Mouse (Mus musculus) liver, embryonic 14.5 days (tissue): Measurements from ENCODE around the gene Aagab. TPM values are rescaled to one million over a fixed set of nuclear protein-coding genes. Genes with fewer than 3 reads are reported as not detected.

Source experiments
- ATAC-seq: fragments of 200-750 bp; cut with Nextera tagmentation; 2 replicates; pipeline ENCODE4 v1.8.0; 2017; ENCODE audit warnings: moderate number of reproducible peaks, mild to moderate bottlenecking, moderate library complexity; ENCODE audit not compliant: insufficient read depth
- DNase-seq, 3 experiments: peaks; one replicate each; pipeline ENCODE4 v3.0.0-alpha.2; 2012 to 2013; ENCODE audit warnings: low read depth in 3 of 3, low spot score in 3 of 3
- H3K27ac ChIP-seq: fragments of 300-500 bp; sonication (generic); 2 replicates; pipeline ENCODE4 v1.5.1; 2014; ENCODE audit warnings: moderate library complexity, mild to moderate bottlenecking, control low read depth, inconsistent platforms
- H3K27me3 ChIP-seq: fragments of 300-500 bp; sonication (generic); 2 replicates; pipeline ENCODE4 v1.6.1; 2014; ENCODE audit warnings: mild to moderate bottlenecking, low read length, moderate library complexity; ENCODE audit not compliant: control insufficient read depth, insufficient read depth
- H3K36me3 ChIP-seq: fragments of 300-500 bp; sonication (generic); replicated peaks from 2 replicates; pipeline ENCODE4 v1.6.1; 2014; ENCODE audit warnings: low read depth; ENCODE audit not compliant: control insufficient read depth, insufficient read depth
- H3K4me1 ChIP-seq, 2 experiments: fragments of 200-500 bp in 1 of 2; fragments of 300-500 bp in 1 of 2; sonication (generic) in 1 of 2; replicated peaks; 2 replicates each; pipeline ENCODE4 v1.6.1; 2012 to 2014; ENCODE audit warnings: antibody characterized with exemption in 1 of 2, inconsistent platforms in 1 of 2, low read length in 1 of 2; ENCODE audit not compliant: control insufficient read depth in 2 of 2, insufficient read depth in 2 of 2
- H3K4me2 ChIP-seq: fragments of 300-500 bp; sonication (generic); 2 replicates; pipeline ENCODE4 v1.6.1; 2014; ENCODE audit warnings: low read depth, mild to moderate bottlenecking, control low read depth, moderate library complexity
- H3K4me3 ChIP-seq, 2 experiments: fragments of 200-500 bp in 1 of 2; fragments of 300-500 bp in 1 of 2; sonication (generic) in 1 of 2; 2 replicates each; pipeline ENCODE4 v1.5.1; 2012 to 2014; ENCODE audit warnings: low read depth in 2 of 2, low read length in 2 of 2, mild to moderate bottlenecking in 2 of 2, control low read depth in 1 of 2, inconsistent platforms in 1 of 2, moderate library complexity in 1 of 2; ENCODE audit not compliant: insufficient read depth in 1 of 2
- H3K9ac ChIP-seq: fragments of 300-500 bp; sonication (generic); replicated peaks from 2 replicates; pipeline ENCODE4 v1.6.1; 2014; ENCODE audit warnings: mild to moderate bottlenecking, control low read depth, moderate library complexity
- H3K9me3 ChIP-seq: fragments of 300-500 bp; sonication (generic); 2 replicates; pipeline ENCODE4 v1.6.1; 2016; ENCODE audit warnings: low read length, mixed read lengths; ENCODE audit not compliant: control insufficient read depth
- CTCF ChIP-seq: IDR thresholded peaks from 2 replicates; pipeline ENCODE4 v1.5.1; 2016; ENCODE audit warnings: antibody characterized with exemption, low read depth, control low read depth
- EP300 ChIP-seq: IDR thresholded peaks from 2 replicates; pipeline ENCODE4 v1.6.1; 2016; ENCODE audit warnings: antibody characterized with exemption, low read depth
- WGBS: fragments of 180-500 bp; shearing (Covaris S2); extraction: QIAGEN DNeasy Blood & Tissue Kit; methylation state at CpG from one replicate; pipeline ENCODE4 v1.1.7; 2014; ENCODE audit not compliant: insufficient replicate concordance; 5-methylcytosine and 5-hydroxymethylcytosine counted together
- polyA plus RNA-seq, 2 experiments: library from polyadenylated mRNA; depleted of rRNA in 1 of 2; stranded (reverse) in 1 of 2; unstranded in 1 of 2; fragments of >200 nt; fragmentation: Nextera tagmentation in 1 of 2; extraction: Ambion mirVana in 1 of 2; gene quantifications; 2 replicates each; pipeline versions ENCODE4 v1.2.1 to v1.2.3; 2012 to 2014

The Aagab gene
- polyA plus RNA-seq, 2 experiments: 6.9 to 15.0 TPM

- Histone ChIP-seq H3K27ac (no peak overlapping the region), H3K4me3 (no peak overlapping the region), H3K4me1 (no peaks in the 10 kb centered on the region), H3K4me2 (no peak overlapping the region), H3K9me3 (no peaks in the 10 kb centered on the region), H3K36me3 (no peaks in the 10 kb centered on the region), H3K27me3 (no peaks in the 10 kb centered on the region), H3K9ac (no peak overlapping the region)
- ATAC-seq (no peak), DNase-seq (no peak)
- 51% methylated on average over 8 of the region's 8 CpGs for WGBS
- no peak for TF ChIP-seq EP300
- TF ChIP-seq CTCF: no peak
Measured at GRCm38 (mm10) chr9:63561931-63562330, 40.5 kb upstream of the Aagab start.

- H3K4me2 ChIP-seq: no peak overlapping the region
Measured at GRCm38 (mm10) chr9:63563436-63563835, 39.0 kb upstream of the Aagab start.

GRCm38 (mm10) chr9:63568314-63568713, 34.1 kb upstream of the Aagab start:
- Histone ChIP-seq H3K27ac (no peak overlapping the region), H3K4me1 (no peaks in the 10 kb centered on the region), H3K36me3 (no peaks in the 10 kb centered on the region), H3K27me3 (no peaks in the 10 kb centered on the region), H3K4me2 (no peak overlapping the region), H3K9me3 (no peaks in the 10 kb centered on the region), H3K4me3 (no peak overlapping the region), H3K9ac (no peak overlapping the region)
- 66% methylated on average over 6 of the region's 6 CpGs for WGBS
- no peak for ATAC-seq
- TF ChIP-seq CTCF: no peak
- TF ChIP-seq EP300: no peak
- no peak for DNase-seq

More at GRCm38 (mm10) chr9:63563436-63563835, 39.0 kb upstream of the Aagab start:
- ATAC-seq (no peak), DNase-seq (no peak)
- H3K4me3 ChIP-seq: no peak overlapping the region
- H3K9ac ChIP-seq: no peak overlapping the region
- no peak overlapping the region for H3K27ac ChIP-seq
- H3K27me3 ChIP-seq: no peaks in the 10 kb centered on the region
- no peaks in the 10 kb centered on the region for H3K9me3 ChIP-seq
- TF ChIP-seq CTCF (no peak), EP300 (no peak)
- WGBS: 66% methylated on average over 2 of the region's 2 CpGs
- H3K36me3 ChIP-seq: no peaks in the 10 kb centered on the region
- no peaks in the 10 kb centered on the region for H3K4me1 ChIP-seq

GRCm38 (mm10) chr9:63568808-63569207, 33.7 kb upstream of the Aagab start:
- Histone ChIP-seq H3K27ac (no peak overlapping the region), H3K4me2 (no peak overlapping the region), H3K27me3 (no peaks in the 10 kb centered on the region), H3K36me3 (no peaks in the 10 kb centered on the region), H3K9ac (no peak overlapping the region), H3K9me3 (no peaks in the 10 kb centered on the region), H3K4me3 (no peak overlapping the region), H3K4me1 (no peaks in the 10 kb centered on the region)
- TF ChIP-seq EP300 (no peak), CTCF (no peak)
- WGBS: 56% methylated on average over 8 of the region's 8 CpGs
- ATAC-seq (no peak), DNase-seq (no peak)

- Histone ChIP-seq H3K4me1 (no peaks in the 10 kb centered on the region), H3K36me3 (no peaks in the 10 kb centered on the region), H3K9ac (no peak overlapping the region), H3K27ac (no peak overlapping the region), H3K4me2 (no peak overlapping the region), H3K27me3 (no peaks in the 10 kb centered on the region), H3K9me3 (no peaks in the 10 kb centered on the region), H3K4me3 (no peak overlapping the region)
- ATAC-seq (no peak), DNase-seq (no peak)
- TF ChIP-seq EP300: no peak
- no peak for TF ChIP-seq CTCF
- WGBS: 12% methylated on average over 6 of the region's 6 CpGs
Measured at GRCm38 (mm10) chr9:63571895-63572294, 30.6 kb upstream of the Aagab start.
